Mouse (Mus musculus): ENCODE data around the gene Ubtd1.
A peak's percentile ranks its signal among the peaks of the same experiment; 100 is the strongest.

DNA sequence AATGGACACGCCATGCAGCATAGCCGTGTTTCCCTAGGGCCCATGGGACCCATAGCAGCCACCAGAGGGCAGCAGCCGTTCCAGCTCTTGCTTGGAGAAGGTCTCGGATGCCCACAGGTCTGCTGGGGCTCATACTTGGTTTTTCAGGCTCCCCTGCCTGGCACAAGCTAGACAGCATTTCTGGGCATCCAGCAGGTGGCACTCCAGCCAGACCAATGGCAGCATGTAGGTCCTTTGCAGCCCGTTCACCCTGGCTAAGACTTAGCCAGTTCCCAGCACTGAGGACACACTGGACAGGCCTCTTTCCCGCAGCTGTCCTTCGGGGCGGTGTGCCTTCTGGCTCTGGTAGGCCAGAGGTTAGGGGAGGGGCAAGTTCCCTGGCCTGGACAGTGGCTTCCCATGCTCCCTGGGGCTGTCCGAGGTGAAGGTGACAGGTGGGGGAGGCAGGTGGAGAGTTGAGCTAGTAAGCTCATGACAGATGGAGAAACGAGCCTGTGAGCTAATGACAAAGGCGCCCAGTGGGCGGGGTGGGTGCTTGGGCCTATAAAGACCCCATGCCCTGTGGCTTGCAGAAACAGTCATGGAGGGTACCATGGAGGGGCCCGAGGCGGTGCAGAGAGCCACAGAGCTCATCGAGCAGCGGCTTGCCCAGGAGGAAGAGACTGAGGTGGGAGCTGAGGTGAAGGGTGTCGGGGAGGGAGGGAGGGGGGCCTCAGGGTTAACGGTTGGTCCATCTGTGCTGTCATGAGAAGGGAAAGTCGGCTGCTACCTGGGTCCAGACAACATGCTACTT, 54.1 kb downstream of the Ubtd1 start, which contains the start of gene Ankrd2:
- peak; percentile 64 for TF ChIP-seq CTCF (IDR thresholded peaks at IDR 0.05; ENCODE audit: insufficient read depth, low read depth, low read length)
- no peak for TF ChIP-seq POLR2A (IDR thresholded peaks at IDR 0.05; ENCODE audit: insufficient read depth, low read depth, low read length)

Data from olfactory bulb, adult 2 months (tissue).